In the genomic region with DNA sequence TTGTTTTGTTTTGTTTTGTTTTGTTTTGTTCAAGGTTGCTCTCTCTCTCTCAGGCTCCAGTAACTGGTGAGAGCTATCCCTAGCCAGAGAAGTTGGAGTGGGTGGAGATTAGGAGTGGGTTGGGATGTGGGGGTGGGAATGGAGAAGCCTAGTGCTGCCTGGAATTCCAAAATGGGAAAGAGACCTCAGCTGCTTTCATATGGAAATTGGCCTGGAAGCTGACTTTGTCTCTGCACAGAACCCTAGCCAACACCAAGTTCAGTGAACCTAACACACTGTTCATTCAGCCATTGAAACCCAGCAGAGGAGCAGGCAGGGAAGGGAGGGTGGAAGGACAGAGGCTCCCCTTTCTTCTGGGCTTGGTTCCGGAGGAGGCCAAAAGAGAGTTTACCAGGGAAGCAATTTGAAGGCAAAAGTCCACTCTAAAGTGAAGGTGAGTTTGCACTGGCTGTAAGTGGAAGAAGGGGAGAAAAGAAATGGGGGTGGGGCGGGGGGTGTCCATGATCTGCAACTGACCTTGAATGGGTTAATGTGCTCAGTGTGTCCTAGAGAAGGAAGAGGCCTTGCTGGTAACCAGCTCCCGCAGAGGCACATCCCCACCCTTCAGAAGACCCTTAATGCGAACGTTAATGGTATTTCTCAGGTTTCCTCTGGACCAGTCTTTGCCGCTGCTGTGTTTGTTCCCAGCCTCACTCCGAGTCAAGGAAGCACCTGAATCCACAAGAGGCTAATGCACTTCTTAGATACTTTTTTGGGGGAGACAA, we compare ENCODE assay signal across 9 mouse cellular contexts.
DNase-seq lines count a peak whose midpoint lies in the region; ATAC-seq lines count a peak whose summit lies in the region.
"Had no signal": no experiment of that assay in that cellular context is flagged by ENCODE, and none has a peak within 500 bp of the region (broad histone marks: within the 10 kb centered on the region; RNA-seq: fewer than 3 reads in every experiment).

No protein-coding gene starts in this region.

- H3K27me3 ChIP-seq in forebrain, embryonic 16.5 days (replicated peaks; ENCODE audit: control insufficient read depth, insufficient read depth, low read length), result no peaks in the 10 kb centered on the region

- 14% methylated on average over 7 of the region's 7 CpGs for WGBS in forebrain, embryonic 16.5 days

- intact Hi-C loops in left cerebral cortex, postnatal 14 days (cut with DNase I), result no loop called here

- peak; percentile 18 for DNase-seq in cerebellum, adult 9-11 months
- no peak for DNase-seq in cerebellum, postnatal 36 days
- DNase-seq in R1 (ENCODE audit: low read depth, low spot score), result peak; percentile 98
- DNase-seq in left cerebral cortex, postnatal 14 days (ENCODE audit: low spot score in 2 of 2), result peak; percentile 30 to 33
- no peak for DNase-seq in adrenal gland, postnatal 25 days
- DNase-seq in c-Kit-positive CD71-positive TER-119-positive erythroid progenitor cells, embryonic 14.5 days (ENCODE audit: low spot score), result no peak
- no peak for DNase-seq in MN1 (ENCODE audit: low spot score)
- DNase-seq: lung, postnatal 10 days had no signal

- H3K4me1 ChIP-seq in forebrain, embryonic 16.5 days (replicated peaks; ENCODE audit: control insufficient read depth, insufficient read depth, low read length), result peaks cover 10% of the 10 kb centered on the region

- no peak overlapping the region for H3K4me3 ChIP-seq in forebrain, embryonic 16.5 days (replicated peaks; ENCODE audit: low read length)

- H3K9me3 ChIP-seq in forebrain, embryonic 16.5 days (ENCODE audit: control insufficient read depth, low read length), result no peaks in the 10 kb centered on the region

- ATAC-seq in forebrain, embryonic 16.5 days, result peak; percentile 80

- H3K36me3 ChIP-seq in forebrain, embryonic 16.5 days (ENCODE audit: control insufficient read depth, insufficient read depth), result no peaks in the 10 kb centered on the region

- H3K4me2 ChIP-seq in forebrain, embryonic 16.5 days (ENCODE audit: low read length), result no peak overlapping the region

- H3K27ac ChIP-seq in forebrain, embryonic 16.5 days (ENCODE audit: low read length), result no peak overlapping the region

- no peak overlapping the region for H3K9ac ChIP-seq in forebrain, embryonic 16.5 days (replicated peaks; ENCODE audit: low read depth, low read length)

Comparison
In these comparisons a context has a peak if more than half of its experiments do, and no peak if none do; other contexts are left out.
1. DNase-seq: peak in cerebellum, adult 9-11 months (single experiment), R1 (single experiment) and left cerebral cortex, postnatal 14 days (2 of 2); none in cerebellum, postnatal 36 days (0 of 2), adrenal gland, postnatal 25 days (single experiment), c-Kit-positive CD71-positive TER-119-positive erythroid progenitor cells, embryonic 14.5 days (single experiment) and MN1 (single experiment).